Mouse (Mus musculus) adrenal gland, adult 10 weeks (tissue): ENCODE data around the gene Hsd17b14. TPM values are rescaled to one million over a fixed set of nuclear protein-coding genes. Genes with fewer than 3 reads are reported as not detected.

Experiments used
- polyA plus RNA-seq: library from polyadenylated mRNA; stranded (reverse); fragments of 350-450 nt; fragmentation: Illumina TruSeq; extraction: RNeasy Lipid Tissue Mini Kit (QIAGEN cat#74804); gene quantifications from one replicate; pipeline ENCODE4 v1.2.3, GENCODE M21; 2014; ENCODE audit warnings: low read depth, low replicate concordance

The Hsd17b14 gene
- polyA plus RNA-seq, result not detected

GRCm38 (mm10) chr7:45554744-45555143 lies at the start of gene Hsd17b14:
TSS of gene Hsd17b14 (plus strand) at chr7:45554893.

GRCm38 (mm10) chr7:45509912-45510787 lies 44.5 kb upstream of the Hsd17b14 start, which contains the start of gene Nucb1:
TSS of gene Nucb1 (minus strand) at chr7:45510406.

GRCm38 (mm10) chr7:45525809-45526473 lies 28.8 kb upstream of the Hsd17b14 start, which contains the start of the genes Ppp1r15a and Plekha4:
TSS of gene Ppp1r15a (minus strand) at chr7:45526268.
TSS of gene Plekha4 (plus strand) at chr7:45526330.

DNA sequence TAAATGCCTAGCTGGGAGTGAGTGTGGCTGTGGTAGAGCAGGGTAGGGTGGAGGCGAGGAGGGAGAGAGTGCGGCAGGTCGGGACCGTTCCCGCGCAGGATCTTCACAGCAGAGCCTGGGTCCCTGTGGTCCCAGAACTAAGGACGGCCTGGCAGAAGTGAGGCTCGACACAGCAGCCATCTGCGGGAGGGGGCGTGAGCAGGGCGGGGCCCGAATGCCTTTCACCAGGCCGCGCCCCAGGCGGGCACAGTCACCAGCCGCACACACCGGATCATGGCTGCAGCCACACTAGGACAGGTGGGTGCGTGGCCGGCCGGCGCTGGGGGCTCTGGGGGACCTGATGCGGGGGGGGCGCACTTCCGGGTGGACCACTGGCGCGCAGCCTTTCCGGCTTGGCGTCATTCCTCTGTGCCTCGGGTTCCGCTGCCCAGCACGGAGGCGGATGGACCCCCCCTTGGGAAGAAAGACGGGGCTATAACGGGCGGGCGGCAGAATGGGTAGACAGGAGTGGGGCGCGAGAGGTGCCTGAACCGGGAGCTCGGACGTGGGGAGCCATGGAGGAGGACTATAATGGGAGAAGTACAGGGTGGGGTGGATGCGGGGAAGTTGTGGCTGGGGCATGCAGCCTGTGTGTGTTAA lies 15.5 kb downstream of the Hsd17b14 start, which contains the start of gene Bcat2:
Gene Bcat2 (plus strand): TSS at position 51 of the 639 bp plus-strand sequence.

DNA sequence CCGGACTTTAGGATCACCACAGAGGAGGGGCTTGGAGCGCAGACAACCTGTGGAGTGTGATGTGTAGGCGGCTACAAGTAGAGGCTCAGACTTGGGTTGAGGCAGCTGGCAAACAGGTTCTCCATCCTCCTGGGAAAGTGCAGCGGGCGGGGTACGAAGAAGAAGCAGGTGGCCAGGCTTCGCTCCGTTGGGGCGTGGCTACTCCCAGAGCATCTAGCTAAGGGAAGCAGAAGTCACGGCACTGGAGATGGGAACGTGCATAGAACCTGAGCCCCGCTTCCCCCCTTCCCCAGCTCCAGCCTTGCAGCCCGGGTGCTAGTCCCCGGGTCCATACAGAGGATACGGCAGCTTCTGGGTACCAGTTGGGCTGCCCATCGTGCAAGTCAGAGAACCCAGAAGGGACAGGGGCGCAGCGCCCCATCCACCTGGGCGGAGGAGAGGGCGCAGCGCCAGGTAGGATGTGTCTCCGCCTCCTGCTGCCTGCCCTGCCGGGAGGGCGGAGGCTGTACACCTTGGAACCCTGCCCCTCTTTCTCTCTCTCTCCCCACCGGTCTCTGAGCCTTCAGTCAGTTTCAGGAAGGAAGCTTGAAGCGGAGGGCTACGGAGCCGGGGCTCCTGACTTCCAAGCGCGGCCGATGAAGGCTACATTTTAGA lies 62.5 kb downstream of the Hsd17b14 start, which contains the start of gene Fut1:
Gene Fut1 (plus strand): TSS at position 248 of the 654 bp plus-strand sequence.

Other genes with a start within 250 kb of the Hsd17b14 start
- gene Trpm4, start 221.1 kb upstream of the Hsd17b14 start, polyA plus RNA-seq, result 0.29 TPM
- gene Hrc, start 219.6 kb upstream of the Hsd17b14 start, polyA plus RNA-seq, result 0.87 TPM
- gene Ppfia3, start 187.9 kb upstream of the Hsd17b14 start, polyA plus RNA-seq, result not detected
- not detected for gene Lin7b, start 184.3 kb upstream of the Hsd17b14 start, polyA plus RNA-seq
- gene Snrnp70, start 159.2 kb upstream of the Hsd17b14 start, polyA plus RNA-seq, result 77.1 TPM
- gene Kcna7, start 149.2 kb upstream of the Hsd17b14 start, polyA plus RNA-seq, result not detected
- not detected for gene Ntf5, start 141.2 kb upstream of the Hsd17b14 start, polyA plus RNA-seq
- not detected for gene Lhb, start 134.1 kb upstream of the Hsd17b14 start, polyA plus RNA-seq
- 5.4 TPM for gene Gys1, start 120.0 kb upstream of the Hsd17b14 start, polyA plus RNA-seq
- 0.76 TPM for gene Ruvbl2, start 116.8 kb upstream of the Hsd17b14 start, polyA plus RNA-seq
- 6.7 TPM for gene Ftl1, start 95.0 kb upstream of the Hsd17b14 start, polyA plus RNA-seq
- 1.1 TPM for gene Bax, start 88.0 kb upstream of the Hsd17b14 start, polyA plus RNA-seq
- not detected for gene Tulp2, start 73.0 kb upstream of the Hsd17b14 start, polyA plus RNA-seq
- gene Gm45808, start 68.1 kb upstream of the Hsd17b14 start, polyA plus RNA-seq, result not detected
- 122 TPM for gene Dhdh, start 66.1 kb upstream of the Hsd17b14 start, polyA plus RNA-seq
- 68.5 TPM for gene Nucb1, start 44.5 kb upstream of the Hsd17b14 start, polyA plus RNA-seq
- gene Ppp1r15a, start 28.6 kb upstream of the Hsd17b14 start, polyA plus RNA-seq, result 3.1 TPM
- gene Plekha4, start 28.6 kb upstream of the Hsd17b14 start, polyA plus RNA-seq, result 1.2 TPM
- gene Bcat2, start 15.3 kb downstream of the Hsd17b14 start, polyA plus RNA-seq, result 8.7 TPM
- gene Fgf21, start 60.6 kb downstream of the Hsd17b14 start, polyA plus RNA-seq, result not detected
- not detected for gene Fut1, start 62.4 kb downstream of the Hsd17b14 start, polyA plus RNA-seq
- not detected for gene Izumo1, start 66.9 kb downstream of the Hsd17b14 start, polyA plus RNA-seq
- 0.23 TPM for gene Rasip1, start 72.6 kb downstream of the Hsd17b14 start, polyA plus RNA-seq
- 0.17 TPM for gene Mamstr, start 85.1 kb downstream of the Hsd17b14 start, polyA plus RNA-seq
- not detected for gene Fut2, start 111.5 kb downstream of the Hsd17b14 start, polyA plus RNA-seq
- gene Ntn5, start 129.1 kb downstream of the Hsd17b14 start, polyA plus RNA-seq, result not detected
- not detected for gene Sec1, start 139.5 kb downstream of the Hsd17b14 start, polyA plus RNA-seq
- 0.93 TPM for gene Car11, start 144.9 kb downstream of the Hsd17b14 start, polyA plus RNA-seq
- gene Dbp, start 150.2 kb downstream of the Hsd17b14 start, polyA plus RNA-seq, result 9.2 TPM
- gene Rpl18, start 160.6 kb downstream of the Hsd17b14 start, polyA plus RNA-seq, result not detected
- gene Sphk2, start 163.1 kb downstream of the Hsd17b14 start, polyA plus RNA-seq, result 0.82 TPM
- not detected for gene Fam83e, start 166.3 kb downstream of the Hsd17b14 start, polyA plus RNA-seq
- not detected for gene Spaca4, start 170.9 kb downstream of the Hsd17b14 start, polyA plus RNA-seq
- gene Lmtk3, start 228.8 kb downstream of the Hsd17b14 start, polyA plus RNA-seq, result not detected
- gene Sult2b1, start 229.8 kb downstream of the Hsd17b14 start, polyA plus RNA-seq, result not detected